Mouse (Mus musculus) midbrain, embryonic 15.5 days (tissue): ENCODE results near the gene Phf20. TPM values are rescaled to one million over a fixed set of nuclear protein-coding genes. Genes with fewer than 3 reads are reported as not detected.

ENCODE experiments used
- ATAC-seq: fragments of 200-750 bp; cut with Nextera tagmentation; replicated peaks from 2 replicates; pipeline ENCODE4 v1.8.0; 2017; ENCODE audit warnings: moderate TSS enrichment
- H3K27ac ChIP-seq: fragments of 300-500 bp; sonication (generic); 2 replicates; pipeline ENCODE4 v1.5.1; 2015; ENCODE audit warnings: mild to moderate bottlenecking, inconsistent platforms
- H3K27me3 ChIP-seq: fragments of 300-500 bp; sonication (generic); replicated peaks from 2 replicates; pipeline ENCODE4 v1.6.1; 2015; ENCODE audit warnings: inconsistent platforms
- H3K36me3 ChIP-seq: fragments of 300-500 bp; sonication (generic); replicated peaks from 2 replicates; pipeline ENCODE4 v1.6.1; 2015; ENCODE audit warnings: inconsistent platforms
- H3K4me1 ChIP-seq: fragments of 300-500 bp; sonication (generic); 2 replicates; pipeline ENCODE4 v1.6.1; 2015; ENCODE audit warnings: inconsistent platforms
- H3K4me2 ChIP-seq: fragments of 300-500 bp; sonication (generic); 2 replicates; pipeline ENCODE4 v1.6.1; 2015; ENCODE audit warnings: inconsistent platforms, mild to moderate bottlenecking, moderate library complexity
- H3K4me3 ChIP-seq: fragments of 300-500 bp; sonication (generic); 2 replicates; pipeline ENCODE4 v1.5.1; 2015; ENCODE audit warnings: mild to moderate bottlenecking, inconsistent platforms
- H3K9ac ChIP-seq: fragments of 300-500 bp; sonication (generic); 2 replicates; pipeline ENCODE4 v1.6.1; 2015; ENCODE audit warnings: mild to moderate bottlenecking, inconsistent platforms
- H3K9me3 ChIP-seq: fragments of 300-500 bp; sonication (generic); 2 replicates; pipeline ENCODE4 v1.6.1; 2016; ENCODE audit warnings: inconsistent platforms
- WGBS: fragments of 180-500 bp; shearing (Covaris S2); methylation state at CpG from one replicate; pipeline ENCODE4 v1.1.7; 2015; ENCODE audit warnings: mixed read lengths; 5-methylcytosine and 5-hydroxymethylcytosine counted together
- polyA plus RNA-seq: library from polyadenylated mRNA; unstranded; fragments of >200 nt; fragmentation: Nextera tagmentation; extraction: Ambion mirVana; gene quantifications from 2 replicates; pipeline ENCODE4 v1.2.1, GENCODE M21; 2015

Phf20 gene
- polyA plus RNA-seq: 113 and 119 TPM in 2 replicates

GRCm38 (mm10) chr2:156196302-156197128, at the start of gene Phf20:
Phf20 (plus strand) TSS chr2:156196466.
- Histone ChIP-seq H3K27ac (peak within 1 kb of the TSS; percentile 96), H3K4me1 (peaks cover 33% of the 10 kb centered on the region), H3K27me3 (no peaks in the 10 kb centered on the region), H3K9ac (peak within 1 kb of the TSS; percentile 83), H3K4me3 (peak within 1 kb of the TSS; percentile 79), H3K9me3 (no peaks in the 10 kb centered on the region), H3K36me3 (no peaks in the 10 kb centered on the region), H3K4me2 (peak within 1 kb of the TSS; percentile 61)
- ATAC-seq: peak; percentile 98
- WGBS: under 1% methylated on average over 71 of the region's 88 CpGs

- Histone ChIP-seq H3K4me2 (no peak overlapping the region), H3K36me3 (peaks cover 36% of the 10 kb centered on the region), H3K4me1 (peaks cover 19% of the 10 kb centered on the region), H3K27ac (no peak overlapping the region), H3K9me3 (no peaks in the 10 kb centered on the region), H3K27me3 (no peaks in the 10 kb centered on the region), H3K9ac (no peak overlapping the region), H3K4me3 (no peak overlapping the region)
- ATAC-seq: no peak
- WGBS: 90% methylated on average over 3 of the region's 3 CpGs
These were observed 48.9 kb upstream of the Phf20 start for GRCm38 (mm10) chr2:156147316-156147915.

- H3K9ac ChIP-seq: no peak overlapping the region
- H3K4me2 ChIP-seq: no peak overlapping the region
- ATAC-seq: no peak
- no peak overlapping the region for H3K27ac ChIP-seq
- H3K4me3 ChIP-seq: no peak overlapping the region
- no peaks in the 10 kb centered on the region for H3K27me3 ChIP-seq
- H3K9me3 ChIP-seq: no peaks in the 10 kb centered on the region
- H3K4me1 ChIP-seq: no peaks in the 10 kb centered on the region
- peaks cover 49% of the 10 kb centered on the region for H3K36me3 ChIP-seq
These were observed 44.7 kb upstream of the Phf20 start for GRCm38 (mm10) chr2:156151538-156151937.

- 98% methylated on average over 1 of the region's 1 CpGs for WGBS
- no peaks in the 10 kb centered on the region for H3K4me1 ChIP-seq
- no peak for ATAC-seq
- H3K27ac ChIP-seq: no peak overlapping the region
- peaks cover 58% of the 10 kb centered on the region for H3K36me3 ChIP-seq
- no peaks in the 10 kb centered on the region for H3K27me3 ChIP-seq
- H3K4me3 ChIP-seq: no peak overlapping the region
- no peaks in the 10 kb centered on the region for H3K9me3 ChIP-seq
- H3K4me2 ChIP-seq: no peak overlapping the region
- H3K9ac ChIP-seq: no peak overlapping the region
These were observed 30.8 kb upstream of the Phf20 start for GRCm38 (mm10) chr2:156165478-156165877.

- no peak overlapping the region for H3K4me2 ChIP-seq
- no peak overlapping the region for H3K27ac ChIP-seq
- no peaks in the 10 kb centered on the region for H3K9me3 ChIP-seq
- WGBS: 98% methylated on average over 5 of the region's 5 CpGs
- no peak for ATAC-seq
- H3K9ac ChIP-seq: no peak overlapping the region
- H3K27me3 ChIP-seq: no peaks in the 10 kb centered on the region
- H3K36me3 ChIP-seq: peaks cover 58% of the 10 kb centered on the region
- H3K4me3 ChIP-seq: no peak overlapping the region
- H3K4me1 ChIP-seq: no peaks in the 10 kb centered on the region
These were observed 29.7 kb upstream of the Phf20 start for GRCm38 (mm10) chr2:156166557-156166956.

GRCm38 (mm10) chr2:156177079-156177478, 19.2 kb upstream of the Phf20 start:
- H3K4me1 ChIP-seq: peaks cover 40% of the 10 kb centered on the region
- no peak overlapping the region for H3K9ac ChIP-seq
- H3K4me3 ChIP-seq: no peak overlapping the region
- no peaks in the 10 kb centered on the region for H3K27me3 ChIP-seq
- no peak overlapping the region for H3K27ac ChIP-seq
- H3K9me3 ChIP-seq: no peaks in the 10 kb centered on the region
- H3K4me2 ChIP-seq: no peak overlapping the region
- 89% methylated on average over 6 of the region's 6 CpGs for WGBS
- ATAC-seq: no peak
- H3K36me3 ChIP-seq: peaks cover 23% of the 10 kb centered on the region

GRCm38 (mm10) chr2:156177651-156178050, 18.6 kb upstream of the Phf20 start:
- Histone ChIP-seq H3K27me3 (no peaks in the 10 kb centered on the region), H3K9ac (no peak overlapping the region), H3K4me1 (peaks cover 40% of the 10 kb centered on the region), H3K27ac (no peak overlapping the region), H3K9me3 (no peaks in the 10 kb centered on the region), H3K36me3 (peaks cover 19% of the 10 kb centered on the region), H3K4me3 (no peak overlapping the region; the same call in 1 of the 2 replicates), H3K4me2 (peak overlapping the region; percentile 68)
- ATAC-seq: no peak
- WGBS: 70% methylated on average over 7 of the region's 7 CpGs

GRCm38 (mm10) chr2:156179046-156179795, 17.0 kb upstream of the Phf20 start:
- H3K9me3 ChIP-seq: no peaks in the 10 kb centered on the region
- 1% methylated on average over 45 of the region's 47 CpGs for WGBS
- ATAC-seq: peak; percentile 51

GRCm38 (mm10) chr2:156179796-156180093, 16.5 kb upstream of the Phf20 start:
- H3K4me2 ChIP-seq: no peak overlapping the region
- peaks cover 9% of the 10 kb centered on the region; the same call in 1 of the 2 replicates for H3K36me3 ChIP-seq
- under 1% methylated on average over 36 of the region's 41 CpGs for WGBS
- no peaks in the 10 kb centered on the region for H3K9me3 ChIP-seq
- H3K4me3 ChIP-seq: peak overlapping the region; percentile 93
- peak overlapping the region; percentile 99 for H3K9ac ChIP-seq
- peaks cover 34% of the 10 kb centered on the region for H3K4me1 ChIP-seq
- H3K27ac ChIP-seq: peak overlapping the region; percentile 94
- ATAC-seq: peak; percentile 38; the same call in 1 of the 2 replicates
- H3K27me3 ChIP-seq: no peaks in the 10 kb centered on the region

More at GRCm38 (mm10) chr2:156179046-156179795, 17.0 kb upstream of the Phf20 start:
- peak overlapping the region; percentile 68 for H3K4me2 ChIP-seq
- H3K9ac ChIP-seq: peak overlapping the region; percentile 99
- peak overlapping the region; percentile 93 for H3K4me3 ChIP-seq
- no peaks in the 10 kb centered on the region for H3K27me3 ChIP-seq
- H3K4me1 ChIP-seq: peaks cover 36% of the 10 kb centered on the region
- H3K36me3 ChIP-seq: peaks cover 10% of the 10 kb centered on the region
- H3K27ac ChIP-seq: peak overlapping the region; percentile 94

- Histone ChIP-seq H3K9me3 (no peaks in the 10 kb centered on the region), H3K4me3 (peak within 1 kb of the TSS; percentile 93), H3K27ac (peak within 1 kb of the TSS; percentile 94), H3K4me2 (peak within 1 kb of the TSS; percentile 68), H3K27me3 (no peaks in the 10 kb centered on the region), H3K36me3 (peaks cover 9% of the 10 kb centered on the region; the same call in 1 of the 2 replicates), H3K4me1 (peaks cover 34% of the 10 kb centered on the region), H3K9ac (peak within 1 kb of the TSS; percentile 99)
- under 1% methylated on average over 47 of the region's 47 CpGs for WGBS
- ATAC-seq: peak; percentile 97
These were observed 16.0 kb upstream of the Phf20 start, which contains the start of gene Rbm39 for GRCm38 (mm10) chr2:156180094-156180821. Rbm39 (minus strand) TSS chr2:156180238.

- 9% methylated on average over 8 of the region's 8 CpGs for WGBS
- Histone ChIP-seq H3K27me3 (no peaks in the 10 kb centered on the region), H3K9me3 (no peaks in the 10 kb centered on the region), H3K27ac (peak overlapping the region; percentile 94), H3K4me1 (peaks cover 31% of the 10 kb centered on the region), H3K36me3 (peaks cover 9% of the 10 kb centered on the region; the same call in 1 of the 2 replicates), H3K9ac (peak overlapping the region; percentile 67), H3K4me3 (peak overlapping the region; percentile 93), H3K4me2 (peak overlapping the region; percentile 50)
- no peak for ATAC-seq
These were observed 15.3 kb upstream of the Phf20 start for GRCm38 (mm10) chr2:156180824-156181590.
